Mouse (Mus musculus) central nervous system, embryonic 14 days (tissue): ENCODE results near the gene Izumo2. TPM values are rescaled to one million over a fixed set of nuclear protein-coding genes. Genes with fewer than 3 reads are reported as not detected.

ENCODE experiments used
- polyA plus RNA-seq: library from polyadenylated mRNA; depleted of rRNA; stranded (reverse); fragments of >200 nt; gene quantifications from 2 replicates; pipeline ENCODE4 v1.2.3, GENCODE M21; 2012; rRNA removed

The Izumo2 gene
- not detected in 2 replicates for polyA plus RNA-seq

DNA sequence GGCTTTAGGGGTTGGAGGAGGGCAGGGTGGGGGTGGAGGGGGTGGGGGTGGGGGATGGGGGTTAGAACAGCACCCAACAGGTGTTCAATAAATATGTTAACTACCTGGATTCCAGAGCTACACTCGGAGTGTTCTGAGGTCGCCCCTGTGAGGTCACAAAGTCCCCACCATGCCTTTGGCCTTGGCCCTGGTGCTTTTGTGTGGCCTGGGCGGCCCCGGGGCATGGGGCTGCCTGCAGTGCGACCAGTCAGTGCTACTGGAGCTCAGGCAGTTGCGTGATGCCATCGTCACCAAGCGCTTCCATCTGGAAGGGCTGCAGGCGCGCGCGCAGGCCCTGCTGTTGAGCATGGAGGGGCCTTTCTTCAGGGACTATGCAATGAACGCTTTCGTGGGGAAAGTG is at the start of gene Izumo2:
TSS of gene Izumo2 (plus strand) at position 169 of the 400 bp plus-strand sequence.

GRCm38 (mm10) chr7:44670803-44671202 is 37.7 kb upstream of the Izumo2 start, which contains the start of gene Myh14:
Gene Myh14 (minus strand): TSS chr7:44670843.

DNA sequence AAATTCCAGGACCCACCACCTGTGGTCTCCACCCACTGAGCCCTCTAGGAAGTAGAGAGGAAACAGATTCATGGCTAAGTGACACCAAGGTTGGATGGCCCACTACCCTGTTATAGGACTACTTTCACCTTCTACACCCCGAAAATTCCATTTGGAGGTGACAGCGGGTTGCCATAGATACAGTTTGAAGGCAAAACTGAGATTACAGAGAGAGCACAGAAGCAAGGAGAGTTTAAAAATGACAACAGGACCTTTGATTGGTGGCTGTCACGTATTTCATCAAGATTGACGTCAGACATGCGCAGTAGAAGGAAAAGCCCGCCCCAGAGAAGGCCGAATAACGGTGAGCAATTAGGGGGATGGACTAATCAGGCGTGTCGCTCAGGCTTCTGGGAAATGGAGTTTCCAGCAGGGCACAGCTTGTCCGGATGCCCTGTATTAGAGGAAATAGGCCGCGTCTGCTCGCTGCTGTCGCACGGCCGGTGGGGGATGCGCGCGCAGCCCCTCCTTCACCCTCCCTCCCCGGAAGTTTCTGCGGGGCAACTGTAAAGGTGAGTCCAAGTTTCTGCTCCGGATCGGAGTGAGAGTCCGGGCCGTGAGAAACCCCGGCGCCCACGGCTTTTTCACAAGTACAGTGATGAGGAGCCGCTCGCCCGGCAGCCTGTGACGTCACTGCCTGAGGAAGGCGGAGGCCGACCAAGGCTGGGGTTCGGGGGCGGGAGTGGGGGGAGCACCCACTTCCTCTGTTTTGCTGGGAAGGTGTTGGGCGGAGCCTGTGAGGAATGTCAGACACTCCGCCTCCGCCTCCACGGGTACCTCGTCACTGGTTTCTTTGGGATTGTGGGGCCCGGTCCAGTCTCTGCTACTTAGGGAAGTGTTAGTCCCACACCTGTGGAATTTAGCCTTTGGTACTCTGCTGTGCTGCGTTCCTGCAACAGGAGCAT is 39.8 kb downstream of the Izumo2 start, which contains the start of gene Vrk3:
TSS of gene Vrk3 (plus strand) at position 313 of the 944 bp plus-strand sequence.

DNA sequence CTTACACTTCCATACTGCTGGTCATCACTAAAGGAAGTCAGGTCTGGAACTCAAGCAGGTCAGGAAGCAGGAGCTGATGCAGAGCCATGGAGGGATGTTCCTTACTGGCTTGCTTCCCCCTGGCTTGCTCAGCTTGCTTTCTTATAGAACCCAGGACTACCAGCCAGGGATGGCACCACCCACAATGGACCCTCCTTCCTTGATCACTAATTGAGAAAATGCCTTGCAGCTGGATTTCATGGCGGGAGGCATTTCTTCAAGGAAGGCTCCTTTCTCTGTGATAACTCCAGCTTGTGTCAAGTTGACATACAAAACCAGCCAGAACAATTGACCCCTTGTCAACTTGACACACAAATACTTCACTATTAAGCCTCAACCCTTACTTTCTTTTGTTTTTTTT is 42.4 kb downstream of the Izumo2 start, which contains the start of gene Zfp473:
TSS of gene Zfp473 (minus strand) at position 101 of the 400 bp plus-strand sequence.

Other genes starting within 250 kb of the Izumo2 start
- 26.7 and 26.9 TPM in 2 replicates for gene Aspdh, start 243.4 kb upstream of the Izumo2 start, polyA plus RNA-seq
- 90.7 and 102 TPM in 2 replicates for gene Josd2, start 240.8 kb upstream of the Izumo2 start, polyA plus RNA-seq
- 185 and 186 TPM in 2 replicates for gene Emc10, start 212.2 kb upstream of the Izumo2 start, polyA plus RNA-seq
- gene Fam71e1, start 212.2 kb upstream of the Izumo2 start, polyA plus RNA-seq = 39.6 and 46.7 TPM in 2 replicates
- gene Mybpc2, start 184.1 kb upstream of the Izumo2 start, polyA plus RNA-seq = 0.01 and 0.05 TPM in 2 replicates
- 0.06 and 0.16 TPM in 2 replicates for gene Spib, start 176.7 kb upstream of the Izumo2 start, polyA plus RNA-seq
- gene Pold1, start 159.9 kb upstream of the Izumo2 start, polyA plus RNA-seq = 60.2 and 64.2 TPM in 2 replicates
- 94.5 and 97.2 TPM in 2 replicates for gene Nr1h2, start 154.8 kb upstream of the Izumo2 start, polyA plus RNA-seq
- 0.64 TPM in 2 replicates for gene Napsa, start 136.4 kb upstream of the Izumo2 start, polyA plus RNA-seq
- 16.8 and 23.5 TPM in 2 replicates for gene Kcnc3, start 118.1 kb upstream of the Izumo2 start, polyA plus RNA-seq
- gene Myh14, start 37.9 kb upstream of the Izumo2 start, polyA plus RNA-seq = 0.93 and 2.3 TPM in 2 replicates
- 35.3 and 40.3 TPM in 2 replicates for gene Vrk3, start 39.7 kb downstream of the Izumo2 start, polyA plus RNA-seq
- 0.84 and 1.0 TPM in 2 replicates for gene Zfp473, start 42.3 kb downstream of the Izumo2 start, polyA plus RNA-seq
- 72.4 and 77.2 TPM in 2 replicates for gene Nup62, start 107.3 kb downstream of the Izumo2 start, polyA plus RNA-seq
- 0.54 and 0.94 TPM in 2 replicates for gene Il4i1, start 107.6 kb downstream of the Izumo2 start, polyA plus RNA-seq
- 27.3 and 31.7 TPM in 2 replicates for gene Atf5, start 107.9 kb downstream of the Izumo2 start, polyA plus RNA-seq
- 124 and 138 TPM in 2 replicates for gene Akt1s1, start 140.2 kb downstream of the Izumo2 start, polyA plus RNA-seq
- gene Tbc1d17, start 140.3 kb downstream of the Izumo2 start, polyA plus RNA-seq = 94.9 and 108 TPM in 2 replicates
- 37.0 and 37.3 TPM in 2 replicates for gene Pnkp, start 148.4 kb downstream of the Izumo2 start, polyA plus RNA-seq
- gene Ptov1, start 161.0 kb downstream of the Izumo2 start, polyA plus RNA-seq = 775 and 803 TPM in 2 replicates
- gene Med25, start 184.0 kb downstream of the Izumo2 start, polyA plus RNA-seq = 175 and 202 TPM in 2 replicates
- 33.8 and 34.7 TPM in 2 replicates for gene Fuz, start 187.3 kb downstream of the Izumo2 start, polyA plus RNA-seq
- gene Ap2a1, start 220.8 kb downstream of the Izumo2 start, polyA plus RNA-seq = 135 and 148 TPM in 2 replicates
- gene Tsks, start 234.5 kb downstream of the Izumo2 start, polyA plus RNA-seq = 0.04 and 0.23 TPM in 2 replicates